Mouse (Mus musculus) cerebellum, adult 2 months (tissue): ENCODE measurements at regions not wholly inside any gene's neighbourhood (a gene's known extent, or its start where the extent isn't known, plus 50 kb on each side); places are given as distances from the start of the nearest gene placed in this dataset.

Experiments used
- DNase-seq, 2 experiments: peaks; one replicate each; pipeline ENCODE4 v3.0.0; 2021
- H3K27ac ChIP-seq: fragments of 200-500 bp; 2 replicates; pipeline ENCODE4 v1.5.1; 2012; ENCODE audit warnings: low read length, control low read depth, inconsistent platforms; ENCODE audit not compliant: insufficient read depth
- H3K27me3 ChIP-seq: fragments of 200-500 bp; 2 replicates; pipeline ENCODE4 v1.6.1; 2012; ENCODE audit warnings: inconsistent platforms, mild to moderate bottlenecking, low read length, moderate library complexity; ENCODE audit not compliant: control insufficient read depth, insufficient read depth
- H3K4me1 ChIP-seq: fragments of 200-500 bp; 2 replicates; pipeline ENCODE4 v1.6.1; 2011; ENCODE audit warnings: low read length; ENCODE audit not compliant: control insufficient read depth, insufficient read depth
- H3K4me3 ChIP-seq: fragments of 200-500 bp; replicated peaks from 2 replicates; pipeline ENCODE3; 2011; ENCODE audit warnings: mild to moderate bottlenecking, low read depth, low read length, control low read depth; ENCODE audit not compliant: insufficient read depth
- CTCF ChIP-seq: fragments of 200-500 bp; IDR thresholded peaks from 2 replicates; pipeline ENCODE4 v1.5.1; 2011; ENCODE audit warnings: low read depth, mild to moderate bottlenecking, control low read depth, low read length, moderate library complexity, borderline replicate concordance; ENCODE audit not compliant: insufficient read depth
- POLR2A ChIP-seq: fragments of 200-500 bp; IDR thresholded peaks from 2 replicates; pipeline ENCODE4 v1.6.1; 2011; ENCODE audit warnings: low read length, control low read depth, borderline replicate concordance; ENCODE audit not compliant: insufficient read depth
- WGBS: fragments of 180-500 bp; shearing (Covaris S2); methylation state at CpG from one replicate; pipeline ENCODE4 v1.1.7; 2018; 5-methylcytosine and 5-hydroxymethylcytosine counted together

GRCm38 (mm10) chr10:8136662-8137061 is 180.6 kb upstream of the Tab2 start:
- 86% methylated on average over 3 of the region's 3 CpGs for WGBS
- DNase-seq, result no peak
- Histone ChIP-seq H3K27ac (no peak overlapping the region), H3K4me3 (no peak overlapping the region), H3K4me1 (no peaks in the 10 kb centered on the region), H3K27me3 (no peaks in the 10 kb centered on the region)
- no peak for TF ChIP-seq POLR2A
- TF ChIP-seq CTCF, result no peak

- Histone ChIP-seq H3K4me3 (no peak overlapping the region), H3K4me1 (no peaks in the 10 kb centered on the region), H3K27ac (no peak overlapping the region), H3K27me3 (no peaks in the 10 kb centered on the region)
- no peak for DNase-seq
- WGBS, result 76% methylated on average over 7 of the region's 7 CpGs
- no peak for TF ChIP-seq POLR2A
- no peak for TF ChIP-seq CTCF
Measured at GRCm38 (mm10) chr10:8135272-8135671, 179.2 kb upstream of the Tab2 start.

GRCm38 (mm10) chr10:8134398-8134797 is 178.4 kb upstream of the Tab2 start:
- Histone ChIP-seq H3K27me3 (no peaks in the 10 kb centered on the region), H3K27ac (no peak overlapping the region), H3K4me1 (no peaks in the 10 kb centered on the region), H3K4me3 (no peak overlapping the region)
- no peak for DNase-seq
- WGBS, result 100% methylated on average over 1 of the region's 1 CpGs
- no peak for TF ChIP-seq POLR2A
- no peak for TF ChIP-seq CTCF

- Histone ChIP-seq H3K27ac (no peak overlapping the region), H3K4me3 (no peak overlapping the region), H3K27me3 (no peaks in the 10 kb centered on the region), H3K4me1 (no peaks in the 10 kb centered on the region)
- TF ChIP-seq CTCF (no peak), POLR2A (no peak)
- 16% methylated on average over 13 of the region's 13 CpGs for WGBS
- DNase-seq, result peak in 1 of 2 experiments; percentile 8
Measured at GRCm38 (mm10) chr10:8133451-8133952, 177.5 kb upstream of the Tab2 start.

GRCm38 (mm10) chr10:8132795-8133194 is 176.8 kb upstream of the Tab2 start:
- no peak for DNase-seq
- Histone ChIP-seq H3K4me3 (no peak overlapping the region), H3K27ac (no peak overlapping the region), H3K4me1 (no peaks in the 10 kb centered on the region), H3K27me3 (no peaks in the 10 kb centered on the region)
- WGBS, result 88% methylated on average over 2 of the region's 2 CpGs
- no peak for TF ChIP-seq POLR2A
- no peak for TF ChIP-seq CTCF

GRCm38 (mm10) chr10:8130472-8131241 is 174.6 kb upstream of the Tab2 start:
- TF ChIP-seq CTCF, result no peak
- TF ChIP-seq POLR2A, result no peak
- no peaks in the 10 kb centered on the region for H3K27me3 ChIP-seq
- no peak overlapping the region for H3K4me3 ChIP-seq
- no peak for DNase-seq
- no peak overlapping the region for H3K27ac ChIP-seq
- 74% methylated on average over 18 of the region's 18 CpGs for WGBS
- no peaks in the 10 kb centered on the region for H3K4me1 ChIP-seq

- H3K27me3 ChIP-seq, result no peaks in the 10 kb centered on the region
- no peak overlapping the region for H3K27ac ChIP-seq
- WGBS, result 76% methylated on average over 8 of the region's 8 CpGs
- DNase-seq, result no peak
- no peak overlapping the region for H3K4me3 ChIP-seq
- H3K4me1 ChIP-seq, result no peaks in the 10 kb centered on the region
- TF ChIP-seq POLR2A (no peak), CTCF (no peak)
Measured at GRCm38 (mm10) chr10:8130057-8130456, 174.0 kb upstream of the Tab2 start.

- Histone ChIP-seq H3K4me3 (no peak overlapping the region), H3K27ac (no peak overlapping the region), H3K4me1 (no peaks in the 10 kb centered on the region), H3K27me3 (no peaks in the 10 kb centered on the region)
- 100% methylated on average over 1 of the region's 1 CpGs for WGBS
- TF ChIP-seq CTCF (no peak), POLR2A (no peak)
- no peak for DNase-seq
Measured at GRCm38 (mm10) chr10:8124124-8124523, 168.1 kb upstream of the Tab2 start.
